Mouse (Mus musculus): ENCODE measurements around the gene Mapk1ip1l.

- TF ChIP-seq POLR2A (IDR thresholded peaks at IDR 0.05; ENCODE audit: extremely low read depth, insufficient read depth, low read length), result no peak
- TF ChIP-seq CTCF (IDR thresholded peaks at IDR 0.05; ENCODE audit: extremely low read depth, insufficient read depth, low read length), result no peak
Observed at GRCm38 (mm10) chr14:47281535-47281934, 16.5 kb upstream of the Mapk1ip1l start.

Measured in cortical plate, adult 2 months (tissue).